Mouse (Mus musculus): ENCODE measurements around the gene Mustn1. TPM values are rescaled to one million over a fixed set of nuclear protein-coding genes. Genes with fewer than 3 reads are reported as not detected.

Mustn1 gene
- polyA plus RNA-seq, 2 experiments: 0.55 to 0.72 TPM

GRCm38 (mm10) chr14:30904307-30904706, 25.3 kb downstream of the Mustn1 start:
- H3K4me3 ChIP-seq (ENCODE audit: insufficient read depth in 1 of 2, low read depth in 2 of 2, low read length in 2 of 2): no peak overlapping the region
- no peaks in the 10 kb centered on the region for H3K9me3 ChIP-seq (ENCODE audit: control insufficient read depth, low read length)
- H3K4me2 ChIP-seq (ENCODE audit: low read depth): no peak overlapping the region
- no peaks in the 10 kb centered on the region for H3K27me3 ChIP-seq (ENCODE audit: control insufficient read depth, insufficient read depth, low read length)
- H3K9ac ChIP-seq (replicated peaks): no peak overlapping the region
- no peaks in the 10 kb centered on the region for H3K36me3 ChIP-seq (replicated peaks; ENCODE audit: control insufficient read depth, insufficient read depth, low read depth)
- peaks cover 0 to 11% of the 10 kb centered on the region in 2 experiments; a peak in 2 of 4 replicates for H3K4me1 ChIP-seq (replicated peaks; ENCODE audit: control insufficient read depth in 2 of 2, insufficient read depth in 2 of 2, low read length in 1 of 2)
- ATAC-seq (ENCODE audit: insufficient read depth) (no peak), DNase-seq (ENCODE audit: low read depth in 3 of 3, low spot score in 3 of 3) (no peak)
- TF ChIP-seq EP300 (IDR thresholded peaks at IDR 0.05; ENCODE audit: low read depth): no peak
- no peak for TF ChIP-seq CTCF (IDR thresholded peaks at IDR 0.05; ENCODE audit: low read depth)
- WGBS (ENCODE audit: insufficient replicate concordance): 53% methylated on average over 8 of the region's 8 CpGs
- no peak overlapping the region for H3K27ac ChIP-seq

DNA sequence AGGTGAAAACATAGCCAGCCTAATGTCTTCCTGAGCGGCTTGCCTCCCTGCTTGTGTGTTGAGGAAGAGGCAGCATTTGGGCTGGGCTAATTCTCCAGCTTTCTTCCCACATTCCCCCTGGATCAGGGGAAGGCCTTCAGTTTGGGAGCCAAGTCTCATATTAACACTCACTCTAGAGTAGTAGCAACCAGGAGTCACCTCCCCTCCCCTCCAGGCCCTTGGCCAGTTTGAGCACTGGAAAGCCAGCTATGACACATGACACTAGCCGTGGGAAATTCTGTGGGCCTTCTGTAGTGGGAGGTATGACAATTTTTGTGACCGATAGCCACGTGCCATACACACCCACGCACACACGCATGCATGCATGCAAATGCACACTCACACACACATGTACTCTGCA, 27.0 kb downstream of the Mustn1 start:
- H3K27me3 ChIP-seq (ENCODE audit: control insufficient read depth, insufficient read depth, low read length): no peaks in the 10 kb centered on the region
- 72% methylated on average over 6 of the region's 6 CpGs for WGBS (ENCODE audit: insufficient replicate concordance)
- no peak overlapping the region for H3K4me3 ChIP-seq (ENCODE audit: insufficient read depth in 1 of 2, low read depth in 2 of 2, low read length in 2 of 2)
- no peak overlapping the region for H3K4me2 ChIP-seq (ENCODE audit: low read depth)
- no peaks in the 10 kb centered on the region for H3K9me3 ChIP-seq (ENCODE audit: control insufficient read depth, low read length)
- no peak overlapping the region for H3K27ac ChIP-seq
- DNase-seq (ENCODE audit: low read depth in 3 of 3, low spot score in 3 of 3) (no peak), ATAC-seq (ENCODE audit: insufficient read depth) (no peak)
- H3K9ac ChIP-seq (replicated peaks): no peak overlapping the region
- no peak for TF ChIP-seq CTCF (IDR thresholded peaks at IDR 0.05; ENCODE audit: low read depth)
- TF ChIP-seq EP300 (IDR thresholded peaks at IDR 0.05; ENCODE audit: low read depth): no peak
- H3K4me1 ChIP-seq (replicated peaks; ENCODE audit: control insufficient read depth in 2 of 2, insufficient read depth in 2 of 2, low read length in 1 of 2): peaks cover 0 to 11% of the 10 kb centered on the region in 2 experiments; a peak in 2 of 4 replicates
- no peaks in the 10 kb centered on the region for H3K36me3 ChIP-seq (replicated peaks; ENCODE audit: control insufficient read depth, insufficient read depth, low read depth)

DNA sequence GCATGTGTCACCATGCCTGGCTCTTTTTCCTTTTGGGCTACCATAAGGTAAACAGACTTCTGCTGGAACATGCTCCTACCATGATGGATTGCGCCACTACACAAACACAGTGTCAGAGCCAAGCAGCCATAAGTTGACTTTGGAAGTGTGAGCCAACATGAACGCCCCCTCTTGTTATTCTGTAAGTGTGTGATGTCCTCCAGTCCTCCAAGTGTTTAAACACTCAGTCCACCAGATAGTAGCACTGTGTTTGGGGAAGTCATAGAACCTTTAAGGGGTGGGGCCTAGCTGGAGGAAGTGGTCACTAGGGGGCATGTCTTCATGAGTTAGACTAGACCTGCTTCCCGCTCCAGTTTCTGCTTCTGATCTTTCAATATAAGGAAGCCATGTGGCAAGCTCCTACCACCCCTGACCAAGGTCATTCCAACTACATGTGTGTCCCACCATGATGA, 28.8 kb downstream of the Mustn1 start:
- Histone ChIP-seq H3K4me3 (ENCODE audit: insufficient read depth in 1 of 2, low read depth in 2 of 2, low read length in 2 of 2) (no peak overlapping the region), H3K4me2 (ENCODE audit: low read depth) (no peak overlapping the region), H3K36me3 (replicated peaks; ENCODE audit: control insufficient read depth, insufficient read depth, low read depth) (no peaks in the 10 kb centered on the region), H3K4me1 (replicated peaks; ENCODE audit: control insufficient read depth in 2 of 2, insufficient read depth in 2 of 2, low read length in 1 of 2) (peaks cover 0 to 11% of the 10 kb centered on the region in 2 experiments; a peak in 2 of 4 replicates), H3K9ac (replicated peaks) (no peak overlapping the region), H3K27me3 (ENCODE audit: control insufficient read depth, insufficient read depth, low read length) (no peaks in the 10 kb centered on the region), H3K27ac (no peak overlapping the region), H3K9me3 (ENCODE audit: control insufficient read depth, low read length) (no peaks in the 10 kb centered on the region)
- TF ChIP-seq EP300 (IDR thresholded peaks at IDR 0.05; ENCODE audit: low read depth) (no peak), CTCF (IDR thresholded peaks at IDR 0.05; ENCODE audit: low read depth) (no peak)
- peak in 1 of 3 experiments; percentile 31 for DNase-seq (ENCODE audit: low read depth in 3 of 3, low spot score in 3 of 3)
- 43% methylated on average over 3 of the region's 3 CpGs for WGBS (ENCODE audit: insufficient replicate concordance)
- ATAC-seq (ENCODE audit: insufficient read depth): peak; percentile 57; the same call in 1 of the 2 replicates

DNA sequence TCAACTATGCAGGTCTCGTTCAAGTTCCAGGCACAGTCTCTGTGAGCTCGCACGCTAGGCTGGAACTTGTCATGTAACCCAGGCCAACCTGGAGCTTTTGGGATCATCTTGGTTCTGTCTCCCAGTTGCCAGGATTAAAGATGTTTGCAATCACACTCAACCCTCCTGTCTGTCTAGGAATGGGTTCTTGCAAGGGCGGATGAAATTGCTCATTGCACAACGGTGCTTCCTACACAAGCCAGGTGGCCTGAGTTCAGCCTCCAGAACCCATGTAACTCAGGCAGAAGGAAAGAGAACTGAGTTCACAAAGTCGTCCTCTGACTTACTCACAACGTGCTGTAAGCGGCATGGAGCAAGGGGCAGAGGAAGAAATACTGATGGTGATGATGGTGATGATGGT, 32.1 kb downstream of the Mustn1 start:
- TF ChIP-seq EP300 (IDR thresholded peaks at IDR 0.05; ENCODE audit: low read depth) (no peak), CTCF (IDR thresholded peaks at IDR 0.05; ENCODE audit: low read depth) (no peak)
- Histone ChIP-seq H3K36me3 (replicated peaks; ENCODE audit: control insufficient read depth, insufficient read depth, low read depth) (no peaks in the 10 kb centered on the region), H3K27ac (no peak overlapping the region), H3K27me3 (ENCODE audit: control insufficient read depth, insufficient read depth, low read length) (no peaks in the 10 kb centered on the region), H3K4me1 (replicated peaks; ENCODE audit: control insufficient read depth in 2 of 2, insufficient read depth in 2 of 2, low read length in 1 of 2) (peaks cover 0 to 11% of the 10 kb centered on the region in 2 experiments; a peak in 2 of 4 replicates), H3K4me3 (ENCODE audit: insufficient read depth in 1 of 2, low read depth in 2 of 2, low read length in 2 of 2) (no peak overlapping the region), H3K4me2 (ENCODE audit: low read depth) (no peak overlapping the region), H3K9me3 (ENCODE audit: control insufficient read depth, low read length) (no peaks in the 10 kb centered on the region), H3K9ac (replicated peaks) (no peak overlapping the region)
- ATAC-seq (ENCODE audit: insufficient read depth) (no peak), DNase-seq (ENCODE audit: low read depth in 3 of 3, low spot score in 3 of 3) (no peak)
- 73% methylated on average over 8 of the region's 8 CpGs for WGBS (ENCODE audit: insufficient replicate concordance)

DNA sequence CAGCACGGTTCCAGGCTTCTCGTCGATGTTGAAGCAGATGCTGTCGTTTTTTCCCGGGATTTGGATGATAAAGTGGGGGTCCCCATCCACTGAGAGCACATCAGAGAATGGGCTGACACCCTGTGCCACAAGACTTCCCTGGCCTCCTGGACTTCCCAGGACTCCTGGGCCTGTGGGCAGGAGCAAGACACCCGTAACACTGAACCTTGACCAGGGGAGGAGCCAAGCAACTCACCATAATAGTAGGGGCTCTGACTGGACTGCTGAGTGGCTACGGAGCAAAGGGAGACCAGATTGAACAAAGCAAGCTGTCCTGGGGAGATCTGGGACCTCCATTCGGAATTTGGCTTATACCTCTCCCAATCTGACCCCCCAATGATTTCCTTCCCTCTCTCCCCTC, 33.6 kb downstream of the Mustn1 start:
- no peak for DNase-seq (ENCODE audit: low read depth in 3 of 3, low spot score in 3 of 3)
- H3K4me2 ChIP-seq (ENCODE audit: low read depth): no peak overlapping the region
- 64% methylated on average over 8 of the region's 8 CpGs for WGBS (ENCODE audit: insufficient replicate concordance)
- H3K4me3 ChIP-seq (ENCODE audit: insufficient read depth in 1 of 2, low read depth in 2 of 2, low read length in 2 of 2): no peak overlapping the region
- no peak for ATAC-seq (ENCODE audit: insufficient read depth)
- TF ChIP-seq CTCF (IDR thresholded peaks at IDR 0.05; ENCODE audit: low read depth) (no peak), EP300 (IDR thresholded peaks at IDR 0.05; ENCODE audit: low read depth) (no peak)
- no peaks in the 10 kb centered on the region for H3K27me3 ChIP-seq (ENCODE audit: control insufficient read depth, insufficient read depth, low read length)
- H3K4me1 ChIP-seq (replicated peaks; ENCODE audit: control insufficient read depth in 2 of 2, insufficient read depth in 2 of 2, low read length in 1 of 2): peaks cover 0 to 8% of the 10 kb centered on the region in 2 experiments; a peak in 2 of 4 replicates
- no peaks in the 10 kb centered on the region for H3K9me3 ChIP-seq (ENCODE audit: control insufficient read depth, low read length)
- no peak overlapping the region for H3K27ac ChIP-seq
- no peaks in the 10 kb centered on the region for H3K36me3 ChIP-seq (replicated peaks; ENCODE audit: control insufficient read depth, insufficient read depth, low read depth)
- H3K9ac ChIP-seq (replicated peaks): no peak overlapping the region

Measured in liver, embryonic 14.5 days (tissue).